Mouse (Mus musculus) layer of hippocampus, postnatal 36 days (tissue): Measurements from ENCODE around the gene Katnb1. TPM values are rescaled to one million over a fixed set of nuclear protein-coding genes. Genes with fewer than 3 reads are reported as not detected.
A peak's percentile ranks its signal among the peaks of the same experiment; 100 is the strongest.

Source experiments
- DNase-seq, 2 experiments: peaks; one replicate each; pipeline ENCODE4 v3.0.0; 2022
- total RNA-seq, 2 experiments: library from RNA; stranded (reverse); gene quantifications; 2 replicates each; pipeline ENCODE4 v1.2.3; 2021

Katnb1 gene
- 10 to 100 TPM; 36.0 to 40.4 TPM for total RNA-seq

- peak; percentile 99 for DNase-seq
These were observed at the start of gene Katnb1 for GRCm38 (mm10) chr8:95080381-95081341. Gene Katnb1 (plus strand): TSS chr8:95081186.

- peak; percentile 12 to 16 for DNase-seq
These were observed 43.7 kb upstream of the Katnb1 start for GRCm38 (mm10) chr8:95037106-95037925.

GRCm38 (mm10) chr8:95041883-95042784, 38.9 kb upstream of the Katnb1 start:
- no peak for DNase-seq

- no peak for DNase-seq
These were observed 36.2 kb upstream of the Katnb1 start for GRCm38 (mm10) chr8:95044811-95045210.

GRCm38 (mm10) chr8:95046982-95047381, 34.0 kb upstream of the Katnb1 start:
- no peak for DNase-seq

GRCm38 (mm10) chr8:95047884-95048680, 32.9 kb upstream of the Katnb1 start:
- no peak for DNase-seq

GRCm38 (mm10) chr8:95049636-95050035, 31.4 kb upstream of the Katnb1 start:
- DNase-seq, result no peak

GRCm38 (mm10) chr8:95054438-95054837, 26.5 kb upstream of the Katnb1 start:
- no peak for DNase-seq

GRCm38 (mm10) chr8:95054927-95055510, 26.0 kb upstream of the Katnb1 start, which contains the start of gene Drc7:
Gene Drc7 (plus strand): TSS chr8:95055103.
- DNase-seq, result no peak

- no peak for DNase-seq
These were observed 24.6 kb upstream of the Katnb1 start for GRCm38 (mm10) chr8:95056414-95056813.

GRCm38 (mm10) chr8:95058661-95059060, 22.3 kb upstream of the Katnb1 start:
- DNase-seq, result no peak

GRCm38 (mm10) chr8:95059812-95060533, 21.0 kb upstream of the Katnb1 start:
- no peak for DNase-seq

GRCm38 (mm10) chr8:95064531-95064930, 16.5 kb upstream of the Katnb1 start:
- no peak for DNase-seq

GRCm38 (mm10) chr8:95067582-95067981, 13.4 kb upstream of the Katnb1 start:
- no peak for DNase-seq

GRCm38 (mm10) chr8:95075504-95075903, 5.5 kb upstream of the Katnb1 start:
- no peak for DNase-seq

- no peak for DNase-seq
These were observed 4.8 kb upstream of the Katnb1 start for GRCm38 (mm10) chr8:95076151-95076550.

- DNase-seq, result no peak
These were observed 2.9 kb upstream of the Katnb1 start for GRCm38 (mm10) chr8:95078055-95078454.

GRCm38 (mm10) chr8:95079305-95079704, 1.7 kb upstream of the Katnb1 start:
- DNase-seq, result no peak

GRCm38 (mm10) chr8:95081650-95082049, 664 bp downstream of the Katnb1 start:
- DNase-seq, result no peak

GRCm38 (mm10) chr8:95084261-95084660, 3.3 kb downstream of the Katnb1 start:
- DNase-seq, result no peak
